Comparison of ENCODE assay signal across 16 mouse cellular contexts in the genomic region with DNA sequence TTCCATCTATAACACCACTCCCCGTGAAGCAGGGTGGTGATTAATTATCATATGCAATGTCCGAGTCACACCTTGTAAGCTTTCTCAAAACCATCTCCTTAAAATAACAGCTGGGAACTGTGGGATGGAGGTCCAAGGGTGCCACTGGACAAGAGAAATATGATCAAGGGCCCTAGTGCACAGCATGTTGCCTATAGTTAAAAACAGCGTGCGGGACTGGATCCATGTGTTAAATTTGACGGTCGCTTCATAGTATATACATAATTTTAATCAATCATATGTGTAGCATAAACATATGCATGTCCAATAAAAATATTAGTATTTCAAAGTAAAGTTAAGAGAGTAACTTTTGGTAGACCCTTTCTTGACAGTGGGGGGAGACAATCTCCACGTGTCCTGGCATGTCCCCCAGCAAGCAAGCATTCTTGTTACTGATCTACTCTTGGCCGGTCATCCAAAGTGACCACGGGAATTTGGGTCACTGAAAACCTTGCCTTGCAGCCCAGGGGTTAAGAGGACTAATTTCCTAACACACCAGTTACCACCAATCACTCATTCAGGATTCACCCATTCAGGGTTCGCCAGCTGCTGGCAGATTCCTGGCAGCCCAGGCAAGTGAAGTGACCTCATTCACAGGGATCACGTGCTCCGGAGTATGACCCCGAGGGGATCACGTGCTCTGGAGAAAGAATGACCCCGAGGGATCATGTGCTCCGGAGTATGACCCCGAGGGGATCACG.
DNase-seq lines count a peak whose midpoint lies in the region; ATAC-seq and TF ChIP-seq lines count a peak whose summit lies in the region.
"Had no signal": no experiment of that assay in that cellular context is flagged by ENCODE, and none has a peak within 500 bp of the region (broad histone marks: within the 10 kb centered on the region; RNA-seq: fewer than 3 reads in every experiment).

No protein-coding gene starts in this region.

- H3K79me2 ChIP-seq in liver, adult 2 months (ENCODE audit: control insufficient read depth, insufficient read depth, low read length) = no peaks in the 10 kb centered on the region

- H3K27me3 ChIP-seq in liver, adult 2 months (ENCODE audit: control insufficient read depth, insufficient read depth, low read length) = no peaks in the 10 kb centered on the region
- no peaks in the 10 kb centered on the region for H3K27me3 ChIP-seq in liver, embryonic 11.5 days (replicated peaks; ENCODE audit: control insufficient read depth, insufficient read depth, low read length)
- H3K27me3 ChIP-seq: embryonic facial prominence, embryonic 15.5 days; heart, embryonic 13.5 days; hindbrain, embryonic 15.5 days; limb, embryonic 15.5 days had no signal

- 46% methylated on average over 18 of the region's 18 CpGs for WGBS in liver, adult 2 months
- 89% methylated on average over 18 of the region's 18 CpGs for WGBS in liver, embryonic 11.5 days

- H3K27ac ChIP-seq in liver, adult 2 months (replicated peaks; ENCODE audit: insufficient read depth, low read depth, low read length) = no peak overlapping the region
- H3K27ac ChIP-seq in liver, embryonic 11.5 days (ENCODE audit: low read depth, low read length) = no peak overlapping the region
- H3K27ac ChIP-seq: embryonic facial prominence, embryonic 15.5 days; heart, embryonic 13.5 days; hindbrain, embryonic 15.5 days; limb, embryonic 15.5 days; midbrain, embryonic 10.5 days had no signal

- ATAC-seq in liver, embryonic 11.5 days (replicated peaks; ENCODE audit: low FRiP score) = no peak
- ATAC-seq in megakaryocyte-erythroid progenitor cell, adult 5-6 weeks (replicated peaks; ENCODE audit: low FRiP score, low TSS enrichment, poor library complexity, severe bottlenecking) = no peak
- ATAC-seq: forebrain, embryonic 16.5 days had no signal

- no peaks in the 10 kb centered on the region for H3K36me3 ChIP-seq in liver, adult 2 months (ENCODE audit: control insufficient read depth, insufficient read depth, low read length)
- H3K36me3 ChIP-seq in liver, embryonic 11.5 days (ENCODE audit: control insufficient read depth, insufficient read depth, low read length) = no peaks in the 10 kb centered on the region
- H3K36me3 ChIP-seq: embryonic facial prominence, embryonic 15.5 days; hindbrain, embryonic 15.5 days had no signal

- no peaks in the 10 kb centered on the region for H3K9me3 ChIP-seq in liver, embryonic 11.5 days (ENCODE audit: control insufficient read depth, low read length)
- H3K9me3 ChIP-seq: embryonic facial prominence, embryonic 15.5 days; heart, embryonic 13.5 days; hindbrain, embryonic 15.5 days; limb, embryonic 15.5 days; midbrain, embryonic 10.5 days had no signal

- no peak overlapping the region for H3K4me2 ChIP-seq in liver, embryonic 11.5 days
- H3K4me2 ChIP-seq: embryonic facial prominence, embryonic 15.5 days; heart, embryonic 13.5 days; hindbrain, embryonic 15.5 days; limb, embryonic 15.5 days had no signal

- no peak for TF ChIP-seq CTCF in liver, adult 2 months (IDR thresholded peaks at IDR 0.05; ENCODE audit: low read depth, low read length)

- no peak overlapping the region for H3K9ac ChIP-seq in liver, adult 2 months (ENCODE audit: low read depth, low read length)
- H3K9ac ChIP-seq in liver, embryonic 11.5 days (ENCODE audit: low read depth, low read length) = no peak overlapping the region
- H3K9ac ChIP-seq: embryonic facial prominence, embryonic 15.5 days; heart, embryonic 13.5 days; hindbrain, embryonic 15.5 days; limb, embryonic 15.5 days had no signal

- DNase-seq in liver, adult 2 months (ENCODE audit: extremely low read depth, low read depth, low spot score) = peak; percentile 98
- DNase-seq in liver, embryonic 11.5 days (ENCODE audit: low spot score) = no peak
- DNase-seq in adrenal gland, postnatal 10 days = peak; percentile 46
- peak; percentile 44 for DNase-seq in kidney, postnatal 10 days
- DNase-seq in retina, adult 2 months (ENCODE audit: low read depth, low spot score) = peak; percentile 37
- DNase-seq in embryo, embryonic 10 days (ENCODE audit: low spot score) = no peak
- no peak for DNase-seq in right cerebral cortex, adult 2 months (ENCODE audit: low spot score in 2 of 2)
- DNase-seq: cerebellum, adult 9-10 months; right cerebral cortex, postnatal 25 days had no signal

- H3K4me3 ChIP-seq in liver, adult 2 months (ENCODE audit: insufficient read depth, low read depth, low read length) = no peak overlapping the region
- no peak overlapping the region for H3K4me3 ChIP-seq in liver, embryonic 11.5 days (ENCODE audit: low read depth, low read length)
- H3K4me3 ChIP-seq: embryonic facial prominence, embryonic 15.5 days; heart, embryonic 13.5 days; hindbrain, embryonic 15.5 days; limb, embryonic 15.5 days; midbrain, embryonic 10.5 days had no signal

- TF ChIP-seq POLR2A in liver, adult 2 months (IDR thresholded peaks at IDR 0.05; ENCODE audit: extremely low read depth, insufficient read depth, low read length) = no peak

- H3K4me1 ChIP-seq in liver, adult 2 months (ENCODE audit: control insufficient read depth, insufficient read depth, low read length) = peaks cover 8% of the 10 kb centered on the region; the same call in 1 of the 2 replicates
- peaks cover 5% of the 10 kb centered on the region for H3K4me1 ChIP-seq in liver, embryonic 11.5 days (replicated peaks; ENCODE audit: control insufficient read depth, insufficient read depth, low read length)

Comparison
In these comparisons a context has a peak if more than half of its experiments do, and no peak if none do; other contexts are left out.
1. DNase-seq: peak in liver, adult 2 months (single experiment), adrenal gland, postnatal 10 days (single experiment), kidney, postnatal 10 days (single experiment) and retina, adult 2 months (single experiment); none in liver, embryonic 11.5 days (single experiment), embryo, embryonic 10 days (single experiment) and right cerebral cortex, adult 2 months (0 of 2).